Mouse (Mus musculus): ENCODE data around the gene Rgp1. TPM values are rescaled to one million over a fixed set of nuclear protein-coding genes. Genes with fewer than 3 reads are reported as not detected.

Rgp1 gene
- polyA plus RNA-seq (2012; rRNA removed): 41.2 and 46.9 TPM in 2 replicates

DNA sequence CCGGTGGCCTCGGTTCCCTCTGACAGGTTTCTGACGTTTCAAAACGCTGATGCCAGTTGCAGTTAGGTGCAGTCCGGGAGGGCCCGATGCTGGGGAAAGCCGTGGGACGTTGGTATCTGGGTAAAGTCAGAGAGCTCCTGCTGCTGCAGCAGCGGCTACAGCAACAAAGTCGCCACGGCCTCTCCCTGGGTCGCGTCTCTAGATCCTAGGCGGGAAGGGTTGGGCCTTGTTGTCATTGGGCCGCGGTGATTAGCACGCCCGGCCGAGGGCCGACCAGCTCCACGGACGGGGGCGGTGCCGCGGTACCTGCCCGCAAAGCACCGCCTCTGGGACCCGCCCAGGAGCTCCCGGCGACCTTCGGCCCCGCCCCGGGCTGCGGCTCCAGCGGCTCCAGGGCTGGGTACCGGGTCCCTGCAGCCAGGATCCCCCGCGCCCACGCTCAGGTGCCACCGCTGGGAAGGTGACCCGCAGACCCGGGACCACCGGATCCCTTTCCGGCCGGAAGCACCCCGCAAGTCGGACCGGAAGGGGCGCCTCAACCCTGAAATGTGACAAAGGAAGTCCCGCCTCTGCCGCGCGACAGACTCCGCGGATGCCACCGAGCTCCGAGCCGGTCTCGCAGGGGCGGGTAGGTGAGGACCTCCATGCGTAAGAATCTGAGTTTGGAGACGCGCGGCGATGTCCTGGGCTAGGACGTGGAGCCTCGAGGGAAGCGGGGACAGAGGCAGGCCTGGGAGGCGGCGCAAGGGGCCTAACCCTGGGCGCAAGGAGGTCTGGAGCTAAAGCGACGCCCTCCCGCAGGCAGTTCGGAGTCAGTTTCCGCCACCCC lies at the start of gene Rgp1, which contains the start of gene Gba2:
Gene Rgp1 (plus strand): TSS at position 340 of the 829 bp plus-strand sequence.
Gene Gba2 (minus strand): TSS at position 498 of the 829 bp plus-strand sequence.
- Histone ChIP-seq H3K4me3 (ENCODE audit: insufficient read depth, low read depth, low read length) (peak within 1 kb of the TSS; percentile 96), H3K36me3 (ENCODE audit: control insufficient read depth, insufficient read depth, low read length) (0 out of 2 replicates have a peak, but pooled peaks cover 1% of the 10 kb centered on the region), H3K27me3 (replicated peaks; ENCODE audit: control insufficient read depth, insufficient read depth, low read length) (no peaks in the 10 kb centered on the region), H3K27ac (ENCODE audit: insufficient read depth, low read depth, low read length) (peak within 1 kb of the TSS; percentile 91), H3K4me1 (ENCODE audit: control insufficient read depth, insufficient read depth, low read length) (peaks cover 5% of the 10 kb centered on the region; the same call in 1 of the 2 replicates)
- TF ChIP-seq POLR2A (IDR thresholded peaks at IDR 0.05; ENCODE audit: low read depth, low read length): peak; percentile 71
- no peak for TF ChIP-seq CTCF (conservative IDR thresholded peaks at IDR 0.05; ENCODE audit: insufficient read depth, insufficient read length, low read depth, low read length)
- 1% methylated on average over 76 of the region's 76 CpGs for WGBS
- DNase-seq: peak; percentile 96

DNA sequence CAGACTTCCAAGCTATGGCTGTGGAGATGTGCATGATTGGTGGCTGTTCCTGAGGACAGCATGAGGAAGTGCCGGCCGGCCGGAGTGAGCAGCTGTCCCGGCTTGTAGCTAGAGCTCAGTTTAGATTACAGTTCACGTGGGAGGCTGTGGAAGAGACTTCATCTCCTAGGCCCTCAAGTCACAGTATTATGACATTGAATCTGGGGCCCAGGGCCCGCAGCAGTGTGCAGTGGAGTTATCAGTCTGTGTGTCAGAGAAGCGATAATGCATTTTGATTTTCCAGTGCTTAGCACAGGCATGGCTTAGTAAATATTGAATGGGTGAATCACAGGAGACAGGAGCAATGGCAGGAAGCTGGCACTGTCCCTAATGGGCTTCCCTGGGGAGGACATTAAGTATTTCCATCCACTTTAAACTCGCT lies 48.4 kb upstream of the Rgp1 start:
- WGBS: 30% methylated on average over 8 of the region's 8 CpGs
- TF ChIP-seq POLR2A (IDR thresholded peaks at IDR 0.05; ENCODE audit: low read depth, low read length) (no peak), CTCF (conservative IDR thresholded peaks at IDR 0.05; ENCODE audit: insufficient read depth, insufficient read length, low read depth, low read length) (no peak)
- Histone ChIP-seq H3K4me1 (ENCODE audit: control insufficient read depth, insufficient read depth, low read length) (no peaks in the 10 kb centered on the region), H3K27ac (ENCODE audit: insufficient read depth, low read depth, low read length) (no peak overlapping the region), H3K27me3 (replicated peaks; ENCODE audit: control insufficient read depth, insufficient read depth, low read length) (no peaks in the 10 kb centered on the region), H3K4me3 (ENCODE audit: insufficient read depth, low read depth, low read length) (no peak overlapping the region), H3K36me3 (ENCODE audit: control insufficient read depth, insufficient read depth, low read length) (peaks cover 7% of the 10 kb centered on the region; the same call in 1 of the 2 replicates)
- DNase-seq: peak; percentile 47

DNA sequence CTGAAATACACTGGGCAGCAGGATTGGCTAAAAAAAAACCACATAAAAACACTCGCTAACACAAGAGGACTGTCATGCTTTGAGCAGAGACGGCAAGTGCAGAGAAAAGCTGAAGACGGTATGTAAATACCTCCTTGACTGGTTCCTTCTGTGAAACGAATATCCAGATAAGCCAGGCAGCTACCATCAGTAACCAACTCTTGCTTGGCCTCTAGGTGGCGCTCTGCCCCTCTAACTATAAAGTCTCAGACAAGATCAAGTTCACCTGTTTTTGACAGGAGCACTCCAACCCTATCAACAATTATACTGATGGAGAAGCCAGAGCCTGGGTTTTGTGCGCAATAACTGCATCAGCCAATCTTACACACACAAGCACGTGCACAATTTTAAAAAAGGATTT lies 47.9 kb upstream of the Rgp1 start:
- no peak overlapping the region for H3K27ac ChIP-seq (ENCODE audit: insufficient read depth, low read depth, low read length)
- H3K36me3 ChIP-seq (ENCODE audit: control insufficient read depth, insufficient read depth, low read length): peaks cover 7% of the 10 kb centered on the region; the same call in 1 of the 2 replicates
- no peak overlapping the region for H3K4me3 ChIP-seq (ENCODE audit: insufficient read depth, low read depth, low read length)
- WGBS: 16% methylated on average over 7 of the region's 7 CpGs
- peak; percentile 82 for DNase-seq
- no peaks in the 10 kb centered on the region for H3K27me3 ChIP-seq (replicated peaks; ENCODE audit: control insufficient read depth, insufficient read depth, low read length)
- TF ChIP-seq CTCF (conservative IDR thresholded peaks at IDR 0.05; ENCODE audit: insufficient read depth, insufficient read length, low read depth, low read length) (peak; percentile 83), POLR2A (IDR thresholded peaks at IDR 0.05; ENCODE audit: low read depth, low read length) (no peak)
- no peaks in the 10 kb centered on the region for H3K4me1 ChIP-seq (ENCODE audit: control insufficient read depth, insufficient read depth, low read length)

DNA sequence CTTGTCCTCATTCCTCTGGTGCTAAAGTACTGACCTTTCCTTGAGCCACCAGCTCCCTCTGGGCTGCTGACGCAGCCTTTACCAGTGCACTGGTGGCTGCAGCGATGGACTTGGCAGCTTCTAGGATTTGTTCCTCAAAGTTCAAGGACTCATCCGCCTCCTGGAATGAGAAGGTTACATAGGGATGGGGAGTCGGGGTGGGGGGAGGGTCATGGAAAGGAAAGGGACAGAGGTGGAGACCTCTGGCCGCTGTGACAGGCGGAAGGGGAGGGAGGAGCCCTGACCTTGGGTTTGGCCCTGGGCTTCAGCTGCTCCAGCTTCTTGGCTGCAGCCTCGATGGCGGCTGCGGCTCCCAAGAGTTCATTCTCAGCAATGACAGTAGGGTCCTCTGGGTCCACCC lies 45.2 kb upstream of the Rgp1 start:
- no peak overlapping the region for H3K4me3 ChIP-seq (ENCODE audit: insufficient read depth, low read depth, low read length)
- no peak overlapping the region for H3K27ac ChIP-seq (ENCODE audit: insufficient read depth, low read depth, low read length)
- no peaks in the 10 kb centered on the region for H3K27me3 ChIP-seq (replicated peaks; ENCODE audit: control insufficient read depth, insufficient read depth, low read length)
- 45% methylated on average over 9 of the region's 9 CpGs for WGBS
- TF ChIP-seq CTCF (conservative IDR thresholded peaks at IDR 0.05; ENCODE audit: insufficient read depth, insufficient read length, low read depth, low read length) (no peak), POLR2A (IDR thresholded peaks at IDR 0.05; ENCODE audit: low read depth, low read length) (no peak)
- H3K36me3 ChIP-seq (ENCODE audit: control insufficient read depth, insufficient read depth, low read length): peaks cover 10% of the 10 kb centered on the region
- DNase-seq: peak; percentile 75
- no peaks in the 10 kb centered on the region for H3K4me1 ChIP-seq (ENCODE audit: control insufficient read depth, insufficient read depth, low read length)

DNA sequence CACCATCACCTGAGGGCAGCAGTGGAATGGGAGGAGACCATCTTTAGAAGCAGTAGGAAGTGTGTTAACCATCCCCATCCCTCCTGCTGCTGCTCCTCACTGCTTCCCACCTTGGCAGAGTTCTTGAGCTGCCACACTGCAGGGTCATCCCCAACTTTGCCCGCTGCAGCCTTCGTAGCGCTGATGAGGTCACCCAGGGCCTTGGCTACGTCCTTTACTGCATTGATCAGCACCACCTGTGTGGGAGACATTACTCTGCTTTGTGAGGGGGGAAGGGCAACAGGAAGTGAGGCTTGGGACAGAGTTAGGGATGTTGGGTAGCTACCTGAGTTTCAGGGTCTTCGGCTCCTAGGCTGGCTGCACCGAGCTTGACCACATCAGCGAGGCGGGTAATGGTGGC lies 42.9 kb upstream of the Rgp1 start:
- TF ChIP-seq CTCF (conservative IDR thresholded peaks at IDR 0.05; ENCODE audit: insufficient read depth, insufficient read length, low read depth, low read length) (no peak), POLR2A (IDR thresholded peaks at IDR 0.05; ENCODE audit: low read depth, low read length) (no peak)
- WGBS: 95% methylated on average over 8 of the region's 8 CpGs

DNA sequence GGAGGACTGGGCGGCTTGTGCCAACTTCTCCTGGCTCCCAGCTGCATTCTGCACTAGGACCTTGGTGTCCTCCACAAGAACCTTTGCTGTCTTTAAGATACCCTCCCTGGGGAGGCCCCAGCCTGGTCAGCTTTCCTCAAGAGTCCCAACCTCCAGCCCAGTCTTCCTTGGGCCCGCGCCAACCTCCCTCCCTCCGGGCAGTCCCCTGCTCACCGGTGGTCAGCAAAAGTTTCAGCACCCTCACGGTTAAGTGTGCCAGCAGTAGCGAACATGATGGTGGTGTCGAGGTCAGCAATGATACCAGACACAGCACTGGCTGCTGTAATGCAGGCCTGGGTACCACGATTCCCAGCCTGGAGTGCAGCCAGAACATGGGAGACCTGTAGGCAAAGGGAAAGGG lies 42.5 kb upstream of the Rgp1 start:
- DNase-seq: no peak

More for the DNA sequence above, 42.9 kb upstream of the Rgp1 start:
- Histone ChIP-seq H3K36me3 (ENCODE audit: control insufficient read depth, insufficient read depth, low read length) (peaks cover 15% of the 10 kb centered on the region), H3K4me1 (ENCODE audit: control insufficient read depth, insufficient read depth, low read length) (no peaks in the 10 kb centered on the region), H3K27me3 (replicated peaks; ENCODE audit: control insufficient read depth, insufficient read depth, low read length) (no peaks in the 10 kb centered on the region), H3K27ac (ENCODE audit: insufficient read depth, low read depth, low read length) (no peak overlapping the region), H3K4me3 (ENCODE audit: insufficient read depth, low read depth, low read length) (no peak overlapping the region)
- DNase-seq: no peak

DNA sequence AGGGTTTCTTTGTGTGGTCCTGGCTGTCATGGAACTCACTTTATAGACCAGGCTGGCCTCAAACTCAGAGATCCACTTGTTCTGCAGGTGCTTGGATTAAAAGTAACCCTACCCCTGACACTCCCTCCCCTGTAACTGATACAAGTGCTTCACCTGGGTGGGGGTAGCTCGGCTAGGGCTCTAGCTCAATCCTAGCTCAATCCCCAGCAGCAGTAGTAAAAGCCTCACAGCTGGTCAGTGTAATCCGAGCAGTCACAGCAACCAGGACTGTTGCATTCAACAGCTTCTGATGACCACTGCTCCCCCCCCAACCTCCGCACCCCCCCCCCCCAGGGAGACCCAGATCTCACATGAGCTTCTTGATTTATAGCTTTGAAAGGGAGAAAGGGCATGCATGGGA lies 36.5 kb upstream of the Rgp1 start:
- Histone ChIP-seq H3K4me3 (ENCODE audit: insufficient read depth, low read depth, low read length) (no peak overlapping the region), H3K4me1 (ENCODE audit: control insufficient read depth, insufficient read depth, low read length) (no peaks in the 10 kb centered on the region), H3K27ac (ENCODE audit: insufficient read depth, low read depth, low read length) (no peak overlapping the region), H3K27me3 (replicated peaks; ENCODE audit: control insufficient read depth, insufficient read depth, low read length) (no peaks in the 10 kb centered on the region), H3K36me3 (ENCODE audit: control insufficient read depth, insufficient read depth, low read length) (peaks cover 19% of the 10 kb centered on the region)
- no peak for TF ChIP-seq CTCF (conservative IDR thresholded peaks at IDR 0.05; ENCODE audit: insufficient read depth, insufficient read length, low read depth, low read length)
- no peak for TF ChIP-seq POLR2A (IDR thresholded peaks at IDR 0.05; ENCODE audit: low read depth, low read length)
- 54% methylated on average over 3 of the region's 3 CpGs for WGBS
- DNase-seq: no peak

More for the DNA sequence above, 42.5 kb upstream of the Rgp1 start:
- Histone ChIP-seq H3K27me3 (replicated peaks; ENCODE audit: control insufficient read depth, insufficient read depth, low read length) (no peaks in the 10 kb centered on the region), H3K36me3 (ENCODE audit: control insufficient read depth, insufficient read depth, low read length) (peaks cover 15% of the 10 kb centered on the region), H3K4me3 (ENCODE audit: insufficient read depth, low read depth, low read length) (no peak overlapping the region), H3K4me1 (ENCODE audit: control insufficient read depth, insufficient read depth, low read length) (no peaks in the 10 kb centered on the region), H3K27ac (ENCODE audit: insufficient read depth, low read depth, low read length) (no peak overlapping the region)
- no peak for TF ChIP-seq POLR2A (IDR thresholded peaks at IDR 0.05; ENCODE audit: low read depth, low read length)
- 72% methylated on average over 9 of the region's 9 CpGs for WGBS
